Mouse (Mus musculus): Measurements from ENCODE around the gene Olfr1014.

The Olfr1014 gene

GRCm38 (mm10) chr2:85772413-85772812 lies at the start of gene Olfr1014:
Olfr1014 (plus strand) TSS chr2:85772713.
- no peak for DNase-seq (ENCODE audit: extremely low read depth, low read depth, low spot score)

GRCm38 (mm10) chr2:85725793-85726192 lies 46.7 kb upstream of the Olfr1014 start:
- DNase-seq (ENCODE audit: extremely low read depth, low read depth, low spot score), result no peak

GRCm38 (mm10) chr2:85753822-85754221 lies 18.7 kb upstream of the Olfr1014 start:
- DNase-seq (ENCODE audit: extremely low read depth, low read depth, low spot score), result no peak

- no peak for DNase-seq (ENCODE audit: extremely low read depth, low read depth, low spot score)
These were observed 9.8 kb upstream of the Olfr1014 start, which contains the start of gene Olfr1012 for GRCm38 (mm10) chr2:85762666-85763065. Olfr1012 (minus strand) TSS chr2:85762766.

- DNase-seq (ENCODE audit: extremely low read depth, low read depth, low spot score), result no peak
These were observed 5.7 kb upstream of the Olfr1014 start, which contains the start of gene Olfr1013 for GRCm38 (mm10) chr2:85766798-85767197. Olfr1013 (plus strand) TSS chr2:85767098.

DNA sequence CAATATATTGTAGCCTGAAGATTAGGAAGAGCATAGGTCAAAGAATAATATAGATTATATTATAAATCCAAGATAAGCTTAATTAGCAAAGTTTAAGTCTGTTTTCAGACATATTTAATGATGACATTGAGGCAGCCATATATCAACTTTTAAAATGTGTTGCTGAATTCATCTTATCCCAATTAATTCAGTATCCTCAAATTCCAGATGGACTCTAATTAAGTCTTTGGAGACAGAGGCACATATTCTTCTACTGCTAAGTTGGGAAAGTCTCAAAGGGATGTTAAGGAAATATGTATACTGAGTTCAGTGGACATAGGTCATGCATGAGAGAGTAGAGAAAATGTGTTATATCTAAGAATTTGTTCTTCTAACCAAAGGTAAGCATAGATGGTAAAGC lies 9.2 kb downstream of the Olfr1014 start, which contains the start of gene Olfr1015:
Olfr1015 (plus strand) TSS at position 301 of the 400 bp plus-strand sequence.
- DNase-seq (ENCODE audit: extremely low read depth, low read depth, low spot score), result no peak

DNA sequence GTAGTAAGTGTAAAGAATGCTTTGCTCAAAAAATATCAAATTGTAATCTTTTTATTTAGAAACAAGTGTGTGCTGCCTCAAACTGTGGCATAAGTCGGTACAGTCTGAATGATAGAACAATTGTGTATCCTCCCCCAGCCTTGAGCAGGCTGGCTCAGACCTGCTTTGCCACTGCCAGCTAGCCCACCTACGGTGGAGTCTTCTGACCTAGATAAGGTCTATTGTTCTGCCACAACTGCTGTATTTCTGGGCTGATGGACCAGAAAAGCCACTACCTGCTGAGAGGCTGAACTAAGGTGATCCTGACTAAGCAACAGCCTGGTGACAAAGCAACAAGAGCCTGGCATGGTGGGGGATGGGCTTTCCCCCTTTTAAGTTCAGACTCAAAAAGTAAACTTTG lies 19.8 kb downstream of the Olfr1014 start:
- DNase-seq (ENCODE audit: extremely low read depth, low read depth, low spot score), result no peak

- DNase-seq (ENCODE audit: extremely low read depth, low read depth, low spot score), result no peak
These were observed 29.9 kb downstream of the Olfr1014 start, which contains the start of gene Olfr1016 for GRCm38 (mm10) chr2:85802444-85802843. Olfr1016 (minus strand) TSS chr2:85802544.

DNA sequence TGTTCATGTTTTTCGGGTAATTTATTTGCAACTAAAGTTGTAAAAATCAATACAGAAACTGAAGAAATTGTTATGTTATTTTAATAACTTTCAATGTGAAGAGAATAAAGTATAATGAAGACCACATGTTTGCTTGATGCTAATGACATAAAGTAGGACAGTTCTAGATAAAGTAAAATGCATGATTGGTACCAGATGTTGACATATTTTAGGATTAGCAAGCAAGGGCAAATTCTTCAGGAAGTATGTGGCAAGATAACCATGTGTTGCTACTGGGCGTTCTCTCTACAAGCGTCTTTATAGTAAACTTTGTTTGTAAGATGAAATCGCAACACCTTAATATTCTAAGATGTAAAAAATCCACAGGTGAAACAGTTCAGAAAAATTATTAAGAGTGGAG lies 32.0 kb downstream of the Olfr1014 start:
- DNase-seq (ENCODE audit: extremely low read depth, low read depth, low spot score), result no peak

GRCm38 (mm10) chr2:85818179-85818578 lies 45.7 kb downstream of the Olfr1014 start, which contains the start of gene Olfr1018:
Olfr1018 (plus strand) TSS chr2:85818479.
- no peak for DNase-seq (ENCODE audit: extremely low read depth, low read depth, low spot score)
